9 mouse cellular contexts compared by ENCODE assay signal in genomic region chrX:51146351-51146750, GRCm38 (mm10). TPM values are rescaled to one million over a fixed set of nuclear protein-coding genes. Genes with fewer than 3 reads are reported as not detected.
DNase-seq lines count a peak whose midpoint lies in the region; ATAC-seq and TF ChIP-seq lines count a peak whose summit lies in the region.
"Had no signal": no experiment of that assay in that cellular context is flagged by ENCODE, and none has a peak within 500 bp of the region (broad histone marks: within the 10 kb centered on the region; RNA-seq: fewer than 3 reads in every experiment).

No protein-coding gene starts in this region.

- no peaks in the 10 kb centered on the region for H3K36me3 ChIP-seq in intestine, postnatal 0 days (ENCODE audit: control insufficient read depth, insufficient read depth)
- no peaks in the 10 kb centered on the region for H3K36me3 ChIP-seq in intestine, embryonic 16.5 days (ENCODE audit: control insufficient read depth, insufficient read depth, low read length)
- H3K36me3 ChIP-seq: limb, embryonic 13.5 days had no signal

- H3K27ac ChIP-seq in intestine, postnatal 0 days (ENCODE audit: low read depth, low read length): no peak overlapping the region
- H3K27ac ChIP-seq in intestine, embryonic 16.5 days (ENCODE audit: low read length): no peak overlapping the region
- H3K27ac ChIP-seq: limb, embryonic 13.5 days had no signal

- no peaks in the 10 kb centered on the region for H3K9me3 ChIP-seq in intestine, postnatal 0 days (ENCODE audit: control insufficient read depth)
- no peaks in the 10 kb centered on the region for H3K9me3 ChIP-seq in intestine, embryonic 16.5 days (ENCODE audit: control insufficient read depth, low read length)
- H3K9me3 ChIP-seq: limb, embryonic 13.5 days had no signal

- no peak overlapping the region for H3K9ac ChIP-seq in intestine, postnatal 0 days (ENCODE audit: low read depth, low read length)
- no peak overlapping the region for H3K9ac ChIP-seq in intestine, embryonic 16.5 days (ENCODE audit: low read depth, low read length)
- H3K9ac ChIP-seq: limb, embryonic 13.5 days had no signal

- no peaks in the 10 kb centered on the region for H3K27me3 ChIP-seq in intestine, postnatal 0 days (replicated peaks; ENCODE audit: control insufficient read depth, insufficient read depth, low read length)
- no peaks in the 10 kb centered on the region for H3K27me3 ChIP-seq in intestine, embryonic 16.5 days (replicated peaks; ENCODE audit: control insufficient read depth, insufficient read depth, low read length)
- H3K27me3 ChIP-seq: limb, embryonic 13.5 days had no signal

- peak; percentile 53; the same call in 1 of the 2 replicates for ATAC-seq in intestine, postnatal 0 days
- ATAC-seq in intestine, embryonic 16.5 days: no peak
- peak; percentile 67 for ATAC-seq in CD4-positive, CD25-positive, alpha-beta regulatory T cell, adult 4 months
- ATAC-seq in granulocyte monocyte progenitor cell, adult 5-6 weeks (replicated peaks; ENCODE audit: poor library complexity, severe bottlenecking): peak; percentile 33
- ATAC-seq in megakaryocyte, adult 5-6 weeks (ENCODE audit: poor library complexity, severe bottlenecking): peak; percentile 15; the same call in 1 of the 2 replicates

- WGBS in intestine, postnatal 0 days: 53% methylated on average over 4 of the region's 4 CpGs
- 32% methylated on average over 4 of the region's 4 CpGs for WGBS in intestine, embryonic 16.5 days

- no peak overlapping the region for H3K4me3 ChIP-seq in intestine, postnatal 0 days (ENCODE audit: low read depth, low read length)
- no peak overlapping the region for H3K4me3 ChIP-seq in intestine, embryonic 16.5 days (ENCODE audit: low read length)
- H3K4me3 ChIP-seq: limb, embryonic 13.5 days had no signal

- H3K4me1 ChIP-seq in intestine, postnatal 0 days (replicated peaks; ENCODE audit: control insufficient read depth, insufficient read depth, low read length): no peaks in the 10 kb centered on the region
- no peaks in the 10 kb centered on the region for H3K4me1 ChIP-seq in intestine, embryonic 16.5 days (ENCODE audit: control insufficient read depth, insufficient read depth, low read length)
- H3K4me1 ChIP-seq: limb, embryonic 13.5 days had no signal

- peak; percentile 58 for TF ChIP-seq CTCF in intestine, postnatal 0 days (IDR thresholded peaks at IDR 0.05; ENCODE audit: low read depth)

- H3K4me2 ChIP-seq in intestine, postnatal 0 days (replicated peaks; ENCODE audit: low read depth): no peak overlapping the region
- no peak overlapping the region for H3K4me2 ChIP-seq in intestine, embryonic 16.5 days (ENCODE audit: low read depth, low read length)
- H3K4me2 ChIP-seq: limb, embryonic 13.5 days had no signal

- peak; percentile 38 for DNase-seq in ZHBTc4 (ENCODE audit: low read depth, low spot score)
- DNase-seq in ovary, postnatal 36 days (ENCODE audit: low spot score): no peak
- no peak for DNase-seq in left cerebral cortex, adult 9 months (ENCODE audit: low spot score in 2 of 2)

RNA-seq across cellular contexts. Expression of gene Mbnl3, which starts 60.0 kb away (rescaled TPM):
- polyA plus RNA-seq in intestine, postnatal 0 days (2015; fragmentation: Nextera tagmentation; extraction: Ambion mirVana): 3.0 TPM in 2 replicates
- 7.8 and 9.1 TPM in 2 replicates for polyA plus RNA-seq in intestine, embryonic 16.5 days (2015; fragmentation: Nextera tagmentation; extraction: Ambion mirVana)
- polyA plus RNA-seq in CD4-positive, CD25-positive, alpha-beta regulatory T cell, adult 4 months (2017; shearing (Covaris generic)): 10 to 100 TPM; 34.5 to 43.4 TPM
- total RNA-seq in granulocyte monocyte progenitor cell, adult 5-6 weeks (2014; fragmentation: Nextera tagmentation): 55.3 and 57.8 TPM in 2 replicates
- total RNA-seq in granulocyte monocyte progenitor cell, adult 5-6 weeks (2017): 56.9 and 59.3 TPM in 2 replicates
- 39.5 and 45.9 TPM in 2 replicates for total RNA-seq in megakaryocyte, adult 5-6 weeks (2015)
- 26.9 and 33.1 TPM in 2 replicates for total RNA-seq in megakaryocyte, adult 5-6 weeks (2017)
